Mouse (Mus musculus): ENCODE measurements around the gene Spr.

The Spr gene

GRCm38 (mm10) chr6:85137217-85138035 lies at the start of gene Spr:
Gene Spr (minus strand): TSS chr6:85137766.
- ChIA-PET CTCF (interaction anchor here (0.5 to 2.3 kb wide), 76 partner anchors 11 to 948 kb away, joined by 3 to 39 read pairs (median 4); partner anchors contain the start of genes Alms1 (in 1 of the 4), Cct7 (in 1 of the 4), Pradc1 (in 1 of the 4) and Rab11fip5 (in 1 of the 4)), POLR2A (interaction anchor here in 3 of 4 experiments (0.7 to 2.4 kb wide), 80 partner anchors 9 to 1306 kb away, joined by 3 to 39 read pairs (median 4); partner anchors contain the start of genes Cct7 (in 3 of the 3), Pradc1 (in 3 of the 3), Rab11fip5 (in 3 of the 3) and Emx1 (in 2 of the 3))

GRCm38 (mm10) chr6:85186744-85187059 lies 49.1 kb upstream of the Spr start:
- POLR2A ChIA-PET = interaction anchor here in 3 of 4 experiments (0.5 to 3.2 kb wide), 31 partner anchors 10 to 1546 kb away, joined by 3 to 38 read pairs (median 4); partner anchors contain the start of genes Cct7 (in 2 of the 3), Pradc1 (in 2 of the 3), Spr (in 2 of the 3) and Rab11fip5 (in 1 of the 3)
- CTCF ChIA-PET = interaction anchor here in 3 of 4 experiments (0.7 to 8.7 kb wide), 20 partner anchors 11 to 224 kb away, joined by 3 to 55 read pairs (median 3); partner anchors contain the start of gene Spr (in 1 of the 3)

GRCm38 (mm10) chr6:85186033-85186743 lies 48.6 kb upstream of the Spr start:
- POLR2A ChIA-PET = interaction anchor here in 3 of 4 experiments (0.5 to 3.2 kb wide), 31 partner anchors 9 to 1546 kb away, joined by 3 to 38 read pairs (median 4); partner anchors contain the start of genes Cct7 (in 2 of the 3), Pradc1 (in 2 of the 3), Rab11fip5 (in 1 of the 3) and Sfxn5 (in 1 of the 3)
- CTCF ChIA-PET = interaction anchor here in 3 of 4 experiments (0.7 to 8.7 kb wide), 19 partner anchors 11 to 225 kb away, joined by 3 to 55 read pairs (median 3); partner anchors contain the start of gene Spr (in 1 of the 3)

- ChIA-PET POLR2A (interaction anchor here in 1 of 4 experiments (1.3 kb wide), 1 partner anchor 23 kb away, joined by 4 read pairs; no protein-coding TSS in a partner anchor), CTCF (interaction anchor here in 1 of 4 experiments (8.7 kb wide), 1 partner anchor 54 kb away, joined by 55 read pairs; no protein-coding TSS in a partner anchor)
Measured at GRCm38 (mm10) chr6:85183951-85184350, 46.4 kb upstream of the Spr start.

GRCm38 (mm10) chr6:85180036-85180435 lies 42.5 kb upstream of the Spr start:
- ChIA-PET CTCF (interaction anchor here in 1 of 4 experiments (1.2 to 1.4 kb wide), 2 partner anchors 14 to 20 kb away, joined by 3 to 5 read pairs; no protein-coding TSS in a partner anchor), POLR2A (interaction anchor here in 3 of 4 experiments (0.7 to 1.2 kb wide), 3 partner anchors 10 to 1216 kb away, joined by 3 to 4 read pairs (median 3); no protein-coding TSS in a partner anchor)

GRCm38 (mm10) chr6:85179569-85179968 lies 42.0 kb upstream of the Spr start:
- CTCF ChIA-PET = interaction anchor here in 1 of 4 experiments (1.2 to 1.4 kb wide), 2 partner anchors 15 to 20 kb away, joined by 3 to 5 read pairs; no protein-coding TSS in a partner anchor
- POLR2A ChIA-PET = interaction anchor here in 2 of 4 experiments (1.2 kb wide), 2 partner anchors 9 to 29 kb away, joined by 3 read pairs; no protein-coding TSS in a partner anchor

GRCm38 (mm10) chr6:85165440-85165921 lies 27.9 kb upstream of the Spr start:
- ChIA-PET CTCF (interaction anchor here (0.6 to 2.7 kb wide), 5 partner anchors 11 to 151 kb away, joined by 3 to 22 read pairs (median 5); no protein-coding TSS in a partner anchor), POLR2A (interaction anchor here in 2 of 4 experiments (1.0 to 2.1 kb wide), 3 partner anchors 8 to 287 kb away, joined by 3 to 4 read pairs (median 3); partner anchors contain the start of gene Pradc1 (in 1 of the 2))

- ChIA-PET CTCF (interaction anchor here (0.5 to 4.5 kb wide), 108 partner anchors 9 to 1547 kb away, joined by 3 to 82 read pairs (median 4); partner anchors contain the start of genes Emx1 (in 3 of the 4), Spr (in 3 of the 4), Alms1 (in 1 of the 4) and Noto (in 1 of the 4)), POLR2A (interaction anchor here in 3 of 4 experiments (0.6 to 2.5 kb wide), 22 partner anchors 11 to 989 kb away, joined by 3 to 10 read pairs (median 4); partner anchors contain the start of genes Emx1 (in 2 of the 3) and Spr (in 1 of the 3))
Measured at GRCm38 (mm10) chr6:85160201-85160923, 22.8 kb upstream of the Spr start.

GRCm38 (mm10) chr6:85159092-85159760 lies 21.7 kb upstream of the Spr start:
- ChIA-PET POLR2A (interaction anchor here in 3 of 4 experiments (0.6 to 2.5 kb wide), 7 partner anchors 22 to 987 kb away, joined by 3 to 9 read pairs (median 6); partner anchors contain the start of gene Spr (in 1 of the 3)), CTCF (interaction anchor here (0.5 to 4.5 kb wide), 49 partner anchors 10 to 276 kb away, joined by 3 to 82 read pairs (median 5); partner anchors contain the start of genes Spr (in 4 of the 4), Emx1 (in 2 of the 4) and Rab11fip5 (in 1 of the 4))

GRCm38 (mm10) chr6:85158040-85158804 lies 20.7 kb upstream of the Spr start:
- POLR2A ChIA-PET = interaction anchor here in 2 of 4 experiments (0.5 to 1.4 kb wide), 2 partner anchors 21 to 430 kb away, joined by 3 to 6 read pairs; partner anchors contain the start of gene Spr (in 1 of the 2)
- CTCF ChIA-PET = interaction anchor here (0.5 to 4.5 kb wide), 20 partner anchors 11 to 429 kb away, joined by 3 to 82 read pairs (median 4); partner anchors contain the start of genes Emx1 (in 2 of the 4), Spr (in 2 of the 4) and Alms1 (in 1 of the 4)

GRCm38 (mm10) chr6:85156551-85156950 lies 19.0 kb upstream of the Spr start:
- ChIA-PET CTCF (interaction anchor here (1.1 to 3.0 kb wide), 7 partner anchors 19 to 431 kb away, joined by 3 to 46 read pairs (median 11); partner anchors contain the start of genes Alms1 (in 1 of the 4) and Spr (in 1 of the 4)), POLR2A (interaction anchor here in 1 of 4 experiments (3.0 kb wide), 1 partner anchor 19 kb away, joined by 39 read pairs; the partner anchor contains the start of gene Spr)

GRCm38 (mm10) chr6:85154861-85155528 lies 17.4 kb upstream of the Spr start:
- POLR2A ChIA-PET = interaction anchor here in 3 of 4 experiments (0.6 to 3.0 kb wide), 43 partner anchors 10 to 296 kb away, joined by 3 to 39 read pairs (median 4); partner anchors contain the start of genes Rab11fip5 (in 3 of the 3), Spr (in 3 of the 3), Cct7 (in 1 of the 3) and Emx1 (in 1 of the 3)
- CTCF ChIA-PET = interaction anchor here (0.5 to 3.2 kb wide), 123 partner anchors 8 to 1060 kb away, joined by 3 to 46 read pairs (median 4); partner anchors contain the start of genes Spr (in 4 of the 4), Emx1 (in 2 of the 4), Alms1 (in 1 of the 4) and Cct7 (in 1 of the 4)

- ChIA-PET POLR2A (interaction anchor here in 3 of 4 experiments (0.6 to 3.0 kb wide), 21 partner anchors 16 to 297 kb away, joined by 3 to 39 read pairs (median 5); partner anchors contain the start of genes Spr (in 3 of the 3), Rab11fip5 (in 2 of the 3), Cct7 (in 1 of the 3) and Emx1 (in 1 of the 3)), CTCF (interaction anchor here (0.6 to 3.2 kb wide), 72 partner anchors 10 to 1059 kb away, joined by 3 to 46 read pairs (median 5); partner anchors contain the start of genes Spr (in 4 of the 4), Cct7 (in 1 of the 4), Emx1 (in 1 of the 4) and Pradc1 (in 1 of the 4))
Measured at GRCm38 (mm10) chr6:85153970-85154540, 16.5 kb upstream of the Spr start.
